Mouse (Mus musculus): ENCODE measurements around the gene Vmn1r70. TPM values are rescaled to one million over a fixed set of nuclear protein-coding genes. Genes with fewer than 3 reads are reported as not detected.

The Vmn1r70 gene
- total RNA-seq (2014; rRNA removed) (not detected in 2 replicates), polyA plus RNA-seq (2012; rRNA removed) (not detected in 2 replicates)

DNA sequence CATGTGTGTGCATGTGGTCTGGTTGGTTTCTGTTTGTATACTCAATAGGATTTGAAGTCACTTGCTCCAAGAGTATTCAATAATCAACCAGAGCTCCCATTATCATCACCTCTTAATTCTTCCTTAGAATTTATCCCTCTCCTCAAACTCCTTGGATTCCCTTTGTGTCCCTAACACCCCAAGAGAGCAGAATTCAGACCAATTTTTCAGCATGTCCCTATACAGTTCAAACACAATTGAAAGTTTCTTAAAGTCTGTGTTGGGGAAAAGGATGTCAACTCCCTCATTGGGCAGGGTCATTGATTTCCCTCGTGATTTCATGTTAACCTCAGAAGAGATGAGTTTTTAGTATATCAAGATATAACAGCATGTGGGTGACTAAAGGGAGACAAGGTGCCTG, at the start of gene Vmn1r70:
Vmn1r70 (plus strand) TSS at position 301 of the 400 bp plus-strand sequence.
- Histone ChIP-seq H3K36me3 (ENCODE audit: control insufficient read depth, insufficient read depth, low read length) (no peaks in the 10 kb centered on the region), H3K4me1 (ENCODE audit: control insufficient read depth, insufficient read depth, low read length) (no peaks in the 10 kb centered on the region), H3K79me2 (ENCODE audit: control insufficient read depth, insufficient read depth, low read length) (no peaks in the 10 kb centered on the region), H3K9ac (ENCODE audit: low read depth, low read length) (no peak within 1 kb of the TSS), H3K27me3 (ENCODE audit: control insufficient read depth, insufficient read depth, low read length) (no peaks in the 10 kb centered on the region), H3K4me3 (ENCODE audit: insufficient read depth, low read depth, low read length) (no peak within 1 kb of the TSS), H3K27ac (replicated peaks; ENCODE audit: insufficient read depth, low read depth, low read length) (no peak within 1 kb of the TSS)
- WGBS = 41% methylated on average over 1 of the region's 1 CpGs
- no peak for TF ChIP-seq CTCF (IDR thresholded peaks at IDR 0.05; ENCODE audit: low read depth, low read length)
- no peak for TF ChIP-seq POLR2A (IDR thresholded peaks at IDR 0.05; ENCODE audit: extremely low read depth, insufficient read depth, low read length)
- no peak for DNase-seq (ENCODE audit: extremely low read depth, low read depth, low spot score)

DNA sequence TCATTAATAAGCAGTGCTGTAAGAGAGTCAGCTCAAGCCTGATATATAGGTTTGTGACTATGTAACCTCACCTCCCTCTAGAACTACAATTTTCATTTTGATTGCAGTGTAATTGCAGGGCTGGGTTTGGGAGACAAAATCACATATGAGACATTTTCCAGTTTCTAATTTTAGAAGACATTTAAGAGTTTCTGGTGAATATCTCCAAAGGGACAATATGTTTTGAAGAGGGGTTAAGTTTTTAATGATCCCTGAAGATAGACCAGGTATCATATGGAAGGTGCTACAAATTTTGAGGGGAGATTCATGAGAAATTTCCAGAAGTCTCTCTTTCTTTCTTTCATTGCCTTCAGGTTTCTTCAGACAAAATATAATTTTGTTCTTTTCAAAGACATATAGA, 17.8 kb upstream of the Vmn1r70 start, which contains the start of gene Vmn1r69:
Vmn1r69 (minus strand) TSS at position 101 of the 400 bp plus-strand sequence.
- Histone ChIP-seq H3K4me3 (ENCODE audit: insufficient read depth, low read depth, low read length) (no peak within 1 kb of the TSS), H3K27me3 (ENCODE audit: control insufficient read depth, insufficient read depth, low read length) (no peaks in the 10 kb centered on the region)

More for the DNA sequence above, 17.8 kb upstream of the Vmn1r70 start, which contains the start of gene Vmn1r69:
- no peak within 1 kb of the TSS for H3K27ac ChIP-seq (replicated peaks; ENCODE audit: insufficient read depth, low read depth, low read length)
- H3K36me3 ChIP-seq (ENCODE audit: control insufficient read depth, insufficient read depth, low read length) = no peaks in the 10 kb centered on the region
- no peaks in the 10 kb centered on the region for H3K79me2 ChIP-seq (ENCODE audit: control insufficient read depth, insufficient read depth, low read length)
- no peaks in the 10 kb centered on the region for H3K4me1 ChIP-seq (ENCODE audit: control insufficient read depth, insufficient read depth, low read length)
- no peak within 1 kb of the TSS for H3K9ac ChIP-seq (ENCODE audit: low read depth, low read length)
- no peak for TF ChIP-seq CTCF (IDR thresholded peaks at IDR 0.05; ENCODE audit: low read depth, low read length)
- TF ChIP-seq POLR2A (IDR thresholded peaks at IDR 0.05; ENCODE audit: extremely low read depth, insufficient read depth, low read length) = no peak
- DNase-seq (ENCODE audit: extremely low read depth, low read depth, low spot score) = no peak

Other genes starting within 250 kb of the Vmn1r70 start
- not detected in 2 replicates for gene Vmn1r67, start 188.2 kb upstream of the Vmn1r70 start, total RNA-seq (2014; rRNA removed)
- not detected in 2 replicates for gene Vmn1r67, start 188.2 kb upstream of the Vmn1r70 start, polyA plus RNA-seq (2012; rRNA removed)
- 0.46 and 0.47 TPM in 2 replicates for gene Zik1, start 136.1 kb upstream of the Vmn1r70 start, total RNA-seq (2014; rRNA removed)
- gene Zik1, start 136.1 kb upstream of the Vmn1r70 start, polyA plus RNA-seq (2012; rRNA removed) = 0.09 and 0.20 TPM in 2 replicates
- gene Vmn1r68, start 73.0 kb upstream of the Vmn1r70 start, total RNA-seq (2014; rRNA removed) = not detected in 2 replicates
- gene Vmn1r68, start 73.0 kb upstream of the Vmn1r70 start, polyA plus RNA-seq (2012; rRNA removed) = not detected in 2 replicates
- gene Vmn1r69, start 17.9 kb upstream of the Vmn1r70 start, total RNA-seq (2014; rRNA removed) = not detected in 2 replicates
- gene Vmn1r69, start 17.9 kb upstream of the Vmn1r70 start, polyA plus RNA-seq (2012; rRNA removed) = not detected in 2 replicates
- gene Nlrp4b, start 56.3 kb downstream of the Vmn1r70 start, total RNA-seq (2014; rRNA removed) = not detected in 2 replicates
- not detected in 2 replicates for gene Nlrp4b, start 56.3 kb downstream of the Vmn1r70 start, polyA plus RNA-seq (2012; rRNA removed)
- not detected in 2 replicates for gene Vmn1r71, start 122.8 kb downstream of the Vmn1r70 start, total RNA-seq (2014; rRNA removed)
- gene Vmn1r71, start 122.8 kb downstream of the Vmn1r70 start, polyA plus RNA-seq (2012; rRNA removed) = not detected in 2 replicates

Measured in liver, adult 2 months (tissue).